Mouse (Mus musculus): Measurements from ENCODE around the gene Eva1c.

DNA sequence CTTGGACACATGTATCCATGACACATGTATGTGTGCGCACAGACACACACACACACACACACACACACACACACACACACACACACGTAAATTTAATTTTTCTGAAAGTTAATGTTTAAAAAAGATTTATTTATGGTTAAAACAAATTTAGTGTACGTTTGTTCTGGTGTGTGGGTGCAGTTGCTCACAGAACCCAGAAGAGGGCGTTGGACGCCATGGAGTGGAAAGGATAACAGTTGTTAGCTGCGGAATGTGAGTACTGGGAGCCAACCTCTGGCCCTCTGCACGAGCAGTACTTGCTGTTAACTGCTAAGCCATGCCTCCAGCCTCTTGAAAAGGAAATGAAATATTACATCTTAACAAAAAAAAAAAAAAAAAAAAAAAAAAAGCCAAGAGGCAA lies at the start of gene Eva1c:
- TF ChIP-seq CTCF (IDR thresholded peaks at IDR 0.05; ENCODE audit: low read depth), result no peak
- no peak for TF ChIP-seq EP300 (IDR thresholded peaks at IDR 0.05; ENCODE audit: low read depth)
